Mouse (Mus musculus) thymus, adult 18-20 months (tissue): Measurements from ENCODE around the gene 1700067P10Rik.

Experiments
- DNase-seq, 2 experiments: peaks; one replicate each; pipeline ENCODE4 v3.0.0; 2022; ENCODE audit warnings: mixed read lengths in 2 of 2

Gene 1700067P10Rik

GRCm38 (mm10) chr17:48089019-48089418 is at the start of gene 1700067P10Rik:
1700067P10Rik (plus strand) TSS chr17:48089319.
- DNase-seq = no peak

DNA sequence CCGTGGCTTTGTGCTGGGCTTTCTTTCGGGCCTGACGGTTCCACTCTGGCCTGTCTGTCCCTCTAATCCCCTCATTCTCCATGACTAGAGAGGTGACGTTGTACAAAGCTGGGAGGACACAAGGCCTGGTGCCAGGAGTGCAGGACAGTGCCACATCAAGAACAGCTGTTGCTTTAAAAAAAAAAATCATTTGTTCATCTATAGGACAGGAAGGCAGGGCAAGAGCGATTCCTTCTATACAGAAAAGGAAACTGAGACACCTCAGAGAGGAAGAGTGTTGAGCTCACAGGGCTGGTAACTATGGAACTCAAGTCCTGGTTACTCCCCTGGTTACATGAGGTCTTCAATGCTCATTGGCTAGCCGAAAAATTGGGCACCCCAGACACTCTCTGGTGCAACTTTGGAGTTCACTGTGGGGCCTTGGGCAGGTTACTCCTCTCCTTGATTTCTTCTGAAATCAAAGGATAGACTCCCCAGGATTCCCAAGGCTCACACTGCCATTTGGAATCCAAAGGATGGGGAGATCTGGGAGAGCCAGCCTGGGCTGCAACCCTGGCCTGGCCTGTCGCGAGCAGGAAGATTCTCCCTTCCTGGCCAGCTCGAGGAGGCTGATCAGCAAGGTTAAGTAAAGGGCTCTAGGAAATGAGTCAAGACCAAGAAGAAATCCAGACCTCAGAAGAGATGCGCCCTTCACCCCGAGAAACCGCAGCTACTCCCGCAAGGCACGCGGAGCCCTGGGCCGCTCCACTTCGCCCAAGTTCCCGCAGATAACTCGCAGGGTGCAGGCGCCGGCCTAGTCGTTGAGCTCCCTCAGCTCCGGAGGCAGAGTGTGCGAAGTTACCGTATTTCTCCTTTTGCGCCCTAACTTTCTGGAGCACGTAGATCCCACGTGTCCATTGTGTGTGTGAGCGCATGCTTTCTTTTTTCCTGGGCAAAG is 47.5 kb upstream of the 1700067P10Rik start:
- peak; percentile 46 to 58 for DNase-seq

DNA sequence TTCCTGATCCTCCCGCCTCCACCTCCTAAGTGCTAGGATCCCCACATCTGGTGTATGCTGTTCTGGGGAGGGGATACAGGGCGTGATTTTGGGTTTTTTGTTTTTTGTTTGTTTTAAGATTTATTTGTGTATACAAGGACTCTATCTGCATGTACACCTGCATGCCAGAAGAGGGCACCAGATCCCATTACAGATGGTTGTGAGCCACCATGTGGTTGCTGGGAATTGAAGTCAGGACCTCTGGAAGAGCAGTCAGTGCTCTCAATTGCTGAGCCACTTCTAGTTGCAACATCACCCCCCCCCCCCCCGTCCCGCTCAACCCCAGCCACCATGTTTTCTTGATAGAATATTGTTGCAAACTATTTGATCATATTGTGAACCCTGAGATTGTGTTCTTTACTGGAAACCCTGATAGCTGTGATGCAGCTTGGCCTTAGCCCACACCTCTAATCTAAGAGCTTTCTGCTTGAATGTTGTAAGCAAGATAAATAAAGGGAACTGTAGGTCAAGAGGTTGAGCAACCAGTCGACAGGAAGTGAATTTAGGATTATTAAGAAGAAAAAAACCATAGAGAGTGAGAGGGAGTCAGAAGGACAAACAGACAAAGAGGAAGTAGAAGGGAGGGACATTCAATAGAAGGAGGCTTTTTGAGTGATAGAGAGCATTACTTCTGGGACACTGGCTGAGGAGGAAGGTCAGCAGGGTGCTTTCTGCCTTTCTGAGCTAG is 45.8 kb upstream of the 1700067P10Rik start:
- no peak for DNase-seq

DNA sequence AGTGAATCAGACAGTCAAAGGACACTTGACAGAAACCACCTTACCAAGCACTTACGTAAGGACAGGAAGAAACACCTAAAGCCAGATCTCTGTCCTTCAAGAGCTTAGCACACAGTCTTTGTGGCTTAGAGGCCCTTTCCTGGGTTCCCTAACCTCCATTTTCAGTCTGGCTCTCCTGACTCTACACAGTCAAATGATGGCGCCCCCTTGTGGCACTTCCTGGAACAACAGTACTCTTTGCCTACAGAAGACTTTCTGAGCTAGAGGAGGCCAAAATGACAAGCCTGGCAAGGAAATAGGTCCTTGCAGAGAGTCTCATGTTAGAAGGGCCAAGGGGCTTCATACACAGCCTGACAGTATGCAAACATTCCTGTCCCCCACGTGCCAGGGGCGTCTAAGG is 43.5 kb upstream of the 1700067P10Rik start:
- peak; percentile 48 to 62 for DNase-seq

DNA sequence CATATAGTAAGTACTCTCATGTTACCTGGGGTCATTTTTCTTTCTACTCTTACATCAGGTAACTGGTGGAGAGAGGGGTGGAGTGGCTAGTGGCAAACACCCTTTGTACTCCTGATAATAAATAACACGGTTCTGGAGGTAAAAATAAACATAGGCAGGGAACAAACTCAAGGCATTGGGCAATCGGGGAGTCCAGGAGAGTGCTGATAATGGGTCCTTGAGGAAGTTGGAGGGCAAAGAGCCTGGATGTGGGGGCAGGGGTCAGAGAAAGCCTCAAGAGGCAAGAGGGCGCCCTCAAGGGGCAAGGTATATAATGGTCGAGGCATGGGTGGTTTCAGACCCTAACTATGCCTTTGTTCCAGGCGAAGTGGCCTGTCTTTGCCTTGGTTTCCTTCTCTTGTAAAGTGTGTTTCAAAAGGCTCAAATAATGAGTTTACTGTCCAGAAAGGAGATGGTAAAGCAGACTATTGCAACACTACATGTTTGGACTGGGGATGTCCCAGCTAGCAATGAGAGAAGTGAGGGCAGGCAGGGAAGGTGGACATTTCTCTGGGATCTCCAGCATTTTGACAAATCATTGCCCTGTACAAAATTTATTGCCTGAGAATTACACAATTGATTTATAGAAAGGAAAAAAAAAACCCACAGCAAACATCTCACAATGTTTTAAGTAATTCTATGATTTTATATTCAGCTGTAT is 37.3 kb upstream of the 1700067P10Rik start:
- DNase-seq = no peak

GRCm38 (mm10) chr17:48052338-48053067 is 36.6 kb upstream of the 1700067P10Rik start:
- no peak for DNase-seq

DNA sequence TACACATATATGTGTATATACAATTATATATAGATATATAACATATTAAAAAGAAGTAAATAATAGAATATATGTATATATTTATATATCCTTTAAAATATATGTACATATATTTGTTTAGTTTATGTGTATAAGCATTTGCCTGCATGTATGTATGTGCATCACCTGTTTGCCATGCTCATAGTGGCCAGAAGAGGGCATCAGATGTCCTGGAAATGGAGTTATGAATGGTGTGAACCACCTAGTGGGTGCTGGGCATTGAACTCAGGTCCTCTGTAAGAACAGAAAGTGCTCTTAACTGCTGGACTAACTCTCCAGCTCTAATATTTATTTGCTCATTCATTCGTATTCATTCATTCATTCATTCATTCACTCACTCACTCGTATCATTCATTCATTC is 35.5 kb upstream of the 1700067P10Rik start:
- DNase-seq = no peak

- no peak for DNase-seq
These were observed 33.9 kb upstream of the 1700067P10Rik start for GRCm38 (mm10) chr17:48055076-48055816.

GRCm38 (mm10) chr17:48057382-48057781 is 31.7 kb upstream of the 1700067P10Rik start:
- no peak for DNase-seq

- no peak for DNase-seq
These were observed 24.8 kb upstream of the 1700067P10Rik start for GRCm38 (mm10) chr17:48064196-48064843.

DNA sequence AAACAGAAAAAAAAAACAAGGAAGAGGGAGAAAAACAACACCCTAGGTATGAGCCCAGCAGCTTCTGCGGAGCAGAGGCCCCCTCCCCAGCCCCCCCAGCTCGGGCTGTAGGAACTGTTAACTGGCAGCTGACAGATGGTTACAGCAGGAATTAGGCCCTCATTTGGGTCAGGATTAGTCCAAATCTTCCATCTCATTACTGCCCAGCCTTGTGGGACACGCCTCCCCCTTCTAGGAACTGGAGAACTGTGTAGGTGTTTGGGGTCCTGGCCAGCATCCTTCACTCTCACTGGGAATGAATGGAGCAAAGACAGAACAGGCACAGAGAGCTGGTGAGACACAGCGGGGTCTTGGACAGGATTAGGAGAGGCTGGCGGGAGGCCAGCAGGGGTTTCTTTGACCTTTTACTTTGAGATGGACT is 24.0 kb upstream of the 1700067P10Rik start:
- no peak for DNase-seq

GRCm38 (mm10) chr17:48067083-48067614 is 22.0 kb upstream of the 1700067P10Rik start:
- DNase-seq = no peak

DNA sequence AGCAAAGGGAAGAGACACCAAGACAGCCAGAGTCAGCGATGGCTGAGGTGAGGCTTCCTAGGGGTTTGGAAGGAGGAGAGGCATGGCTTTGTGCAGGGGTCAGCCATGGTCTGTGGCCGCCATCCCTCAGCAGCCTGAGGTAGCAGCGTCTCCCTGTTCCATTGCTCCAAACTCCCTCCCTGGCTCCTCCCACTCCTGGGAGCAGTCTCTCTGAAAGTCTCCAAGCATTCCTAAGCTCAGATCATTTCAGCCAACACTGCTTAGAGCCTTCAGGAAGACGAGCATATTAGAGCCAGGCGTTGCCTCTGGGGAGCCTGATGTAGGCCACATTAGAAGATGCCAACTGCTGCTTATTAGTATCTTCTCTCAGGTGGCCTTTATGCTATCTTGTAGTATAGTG is 21.4 kb upstream of the 1700067P10Rik start:
- DNase-seq = no peak

- no peak for DNase-seq
These were observed 8.5 kb upstream of the 1700067P10Rik start for GRCm38 (mm10) chr17:48080626-48081025.

DNA sequence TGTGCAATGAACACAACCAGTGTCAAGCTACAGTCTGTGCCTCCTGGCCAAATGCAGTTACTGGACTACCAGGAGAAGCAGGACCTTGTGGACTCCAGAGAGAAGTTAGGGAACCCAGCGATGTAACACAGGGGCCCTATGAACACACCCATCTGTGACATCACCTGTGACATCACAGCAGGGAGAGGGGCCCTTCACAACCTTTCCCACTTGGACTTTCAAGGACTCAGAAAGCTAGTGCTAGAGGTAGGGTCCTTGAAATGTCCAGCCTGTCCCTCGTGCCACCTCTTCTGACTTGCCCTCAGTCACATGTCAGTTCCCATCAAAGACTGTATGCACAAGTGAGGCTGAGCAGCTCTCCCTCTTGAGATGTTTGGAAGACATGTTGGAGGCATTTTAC is 327 bp downstream of the 1700067P10Rik start:
- DNase-seq = no peak

GRCm38 (mm10) chr17:48090305-48090704 is 1.2 kb downstream of the 1700067P10Rik start:
- no peak for DNase-seq

- no peak for DNase-seq
These were observed 4.2 kb downstream of the 1700067P10Rik start for GRCm38 (mm10) chr17:48093286-48093817.

DNA sequence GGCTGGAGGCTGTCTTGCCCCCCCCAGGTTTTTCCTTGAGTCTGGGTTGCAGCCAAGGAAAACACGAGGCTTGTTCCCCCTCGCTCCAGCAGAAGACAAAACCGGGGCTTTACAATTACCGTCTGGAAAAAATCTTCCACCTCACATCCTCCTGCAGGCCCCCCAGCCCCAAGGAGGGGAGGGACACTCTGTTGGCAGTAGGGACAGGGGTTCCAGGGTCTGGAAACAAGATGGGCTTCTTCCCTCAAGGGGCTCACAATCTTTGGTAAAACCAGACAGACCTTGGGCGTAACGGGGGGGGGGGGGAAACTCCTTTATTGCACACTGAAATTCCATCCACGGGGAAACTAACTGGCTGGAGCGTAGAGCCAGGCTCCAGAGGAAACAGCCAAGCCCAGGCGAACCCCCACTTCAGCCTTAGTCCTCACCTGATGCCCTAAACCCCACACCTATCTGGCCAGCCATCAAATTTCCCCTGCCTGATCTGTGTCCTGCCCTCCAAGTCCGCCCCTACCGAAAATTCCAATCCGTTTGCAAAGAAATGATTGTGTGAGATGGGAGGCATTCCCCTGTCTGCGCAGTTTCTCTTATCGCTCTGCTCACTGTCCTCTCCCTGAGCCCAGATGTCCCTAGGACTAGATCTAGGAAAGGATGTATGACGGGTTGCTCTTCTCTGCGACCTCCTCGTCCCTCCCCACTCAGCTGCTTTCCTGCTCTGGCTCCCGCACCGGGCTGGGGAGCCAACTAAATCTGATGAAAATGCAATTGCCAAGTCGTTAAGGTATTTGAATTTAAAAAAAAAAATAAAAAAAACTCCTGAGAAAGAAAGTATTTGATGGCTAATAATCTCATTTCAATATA is 5.9 kb downstream of the 1700067P10Rik start:
- DNase-seq = no peak

- DNase-seq = no peak
These were observed 6.6 kb downstream of the 1700067P10Rik start for GRCm38 (mm10) chr17:48095718-48096121.

DNA sequence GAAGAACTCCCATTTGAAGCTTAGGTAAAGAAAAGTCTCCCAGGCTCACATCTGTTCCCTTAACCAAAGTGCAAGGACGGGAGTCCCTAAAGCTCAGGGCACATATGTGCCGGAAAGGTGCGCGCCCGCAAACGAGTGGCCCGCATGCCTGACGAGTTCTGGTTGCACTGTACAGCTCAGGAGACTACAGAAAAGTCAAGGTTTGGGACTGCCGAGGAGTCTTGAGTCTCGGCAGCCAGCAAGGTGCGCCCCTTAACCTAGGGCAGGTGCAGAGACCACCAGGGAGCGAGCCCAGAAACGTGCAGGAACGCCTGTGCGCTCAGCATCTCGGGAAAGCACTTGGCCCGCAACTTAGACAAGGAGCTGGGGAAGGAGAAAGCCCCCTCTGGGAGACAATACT is 7.2 kb downstream of the 1700067P10Rik start:
- no peak for DNase-seq
